Mouse (Mus musculus): Measurements from ENCODE around the gene Rxfp4.
"Not testable (repeated sequence)": the region's sequence is repeated elsewhere in the genome, so short reads cannot be mapped to it uniquely, and the experiment has no call there.

The Rxfp4 gene

DNA sequence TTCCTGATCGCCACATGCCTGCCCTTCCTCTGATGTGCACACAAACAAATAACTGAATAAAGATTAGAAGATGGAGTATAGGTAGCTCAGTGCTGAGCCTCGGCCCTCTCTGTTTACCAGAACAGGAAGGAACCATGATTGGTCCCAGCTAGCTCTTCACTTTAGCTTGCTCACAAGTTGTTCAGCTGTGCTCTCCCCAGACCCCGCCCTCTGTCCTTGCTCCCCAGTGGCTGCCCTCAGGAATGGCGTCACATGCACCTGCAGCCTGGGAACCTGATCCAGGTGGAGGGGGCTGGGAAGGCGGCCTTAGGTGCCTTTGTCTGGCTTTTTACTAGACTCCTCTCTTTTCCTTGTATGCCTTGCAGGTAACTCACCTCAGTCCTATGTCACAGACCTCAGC, 37.8 kb downstream of the Rxfp4 start:
- no peak for DNase-seq (ENCODE audit: extremely low spot score, low spot score)

DNA sequence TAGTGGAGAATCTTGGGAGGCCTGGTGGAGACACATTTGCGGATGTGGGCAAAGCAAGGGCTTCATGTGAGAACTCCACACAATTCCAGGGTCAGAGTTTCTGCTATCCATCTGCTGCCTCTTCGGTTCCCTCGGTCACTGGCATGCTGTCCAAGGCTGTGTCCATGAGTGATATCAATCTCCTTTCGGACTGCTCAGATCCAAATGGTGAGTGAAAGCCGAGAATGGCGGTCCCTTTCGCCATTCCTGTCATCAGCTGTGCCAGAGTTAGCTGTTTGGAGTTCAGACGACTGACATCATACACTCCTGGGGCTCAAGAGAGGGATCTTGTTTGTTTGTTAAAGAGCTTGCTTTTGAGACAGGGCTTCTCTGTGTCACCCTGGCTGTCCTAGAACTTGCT, 38.5 kb downstream of the Rxfp4 start:
- DNase-seq (ENCODE audit: extremely low spot score, low spot score), result no peak

DNA sequence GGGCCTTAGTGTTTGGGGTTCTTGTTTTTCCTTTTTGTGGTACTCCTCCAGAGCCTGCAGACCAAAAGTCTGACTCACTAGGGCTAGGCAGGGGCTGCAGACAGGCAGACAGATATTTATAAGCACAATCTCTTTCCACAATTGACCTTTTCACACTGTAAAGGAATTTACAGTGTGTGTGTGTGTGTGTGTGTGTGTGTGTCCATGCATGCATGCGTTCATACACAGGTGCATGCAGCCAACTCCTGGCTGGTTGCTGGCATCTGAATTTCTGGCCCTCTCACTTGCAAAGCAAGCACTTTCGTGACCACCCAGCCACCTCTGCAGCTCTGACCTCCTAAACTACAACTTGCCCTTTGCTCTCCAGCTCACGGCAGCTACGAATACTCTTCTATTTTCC, 43.9 kb downstream of the Rxfp4 start:
- DNase-seq (ENCODE audit: extremely low spot score, low spot score), result no peak

GRCm38 (mm10) chr3:88607758-88608138, 45.2 kb downstream of the Rxfp4 start:
- DNase-seq (ENCODE audit: extremely low spot score, low spot score), result no peak

- DNase-seq (ENCODE audit: extremely low spot score, low spot score), result peak; percentile 97
Observed at GRCm38 (mm10) chr3:88607065-88607757, 45.7 kb downstream of the Rxfp4 start.

DNA sequence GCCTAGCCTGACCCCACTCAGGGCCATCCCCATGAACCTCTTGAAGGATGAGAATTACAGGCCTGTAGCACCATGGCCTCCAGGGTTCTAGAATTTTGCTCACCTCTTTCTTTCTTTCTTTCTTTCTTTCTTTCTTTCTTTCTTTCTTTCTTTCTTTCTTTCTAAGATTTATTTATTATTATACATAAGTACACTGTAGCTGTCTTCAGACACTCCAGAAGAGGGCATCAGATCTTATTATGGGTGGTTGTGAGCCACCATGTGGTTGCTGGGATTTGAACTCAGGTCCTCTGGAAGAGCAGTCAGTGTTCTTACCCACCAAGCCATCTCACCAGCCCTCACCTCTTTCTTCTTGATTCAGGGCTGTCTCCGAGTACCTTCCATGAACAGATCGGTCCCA, 47.3 kb downstream of the Rxfp4 start, which contains the start of gene Arhgef2:
Gene Arhgef2 (plus strand): TSS at position 301 of the 400 bp plus-strand sequence.
- DNase-seq (ENCODE audit: extremely low spot score, low spot score), result not testable (repeated sequence)

GRCm38 (mm10) chr3:88604863-88605262, 48.1 kb downstream of the Rxfp4 start:
- no peak for DNase-seq (ENCODE audit: extremely low spot score, low spot score)

GRCm38 (mm10) chr3:88603714-88604161, 49.2 kb downstream of the Rxfp4 start:
- DNase-seq (ENCODE audit: extremely low spot score, low spot score), result peak; percentile 56

GRCm38 (mm10) chr3:88602466-88602865, 50.5 kb downstream of the Rxfp4 start:
- no peak for DNase-seq (ENCODE audit: extremely low spot score, low spot score)
